Mouse (Mus musculus): ENCODE measurements around the gene Stub1. TPM values are rescaled to one million over a fixed set of nuclear protein-coding genes. Genes with fewer than 3 reads are reported as not detected.
"Not testable (repeated sequence)": the region's sequence is repeated elsewhere in the genome, so short reads cannot be mapped to it uniquely, and the experiment has no call there.

Gene Stub1
- total RNA-seq, 2 experiments from 2014 or later, result 116 to 134 TPM

DNA sequence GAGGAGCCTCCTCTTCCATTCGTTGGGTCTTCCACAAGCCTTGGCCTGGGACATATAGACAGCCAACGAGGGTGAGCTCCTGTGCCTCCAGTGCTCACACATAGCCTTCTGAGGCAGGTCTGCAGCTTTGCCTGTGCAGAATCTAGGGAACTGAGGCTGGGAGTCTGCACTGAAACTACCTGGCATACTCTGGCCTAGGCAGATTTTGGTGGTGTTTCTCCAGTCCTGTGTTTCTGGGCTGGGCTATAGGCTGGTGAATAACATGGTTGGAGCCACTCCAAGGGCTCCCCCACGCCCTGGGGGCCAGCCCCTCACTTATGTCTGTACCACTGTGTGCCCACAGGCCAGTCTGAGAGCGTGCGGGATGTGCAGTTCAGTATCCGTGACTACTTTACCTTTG lies 7.9 kb downstream of the Stub1 start:
- DNase-seq (ENCODE audit: low spot score in 2 of 2), result no peak

DNA sequence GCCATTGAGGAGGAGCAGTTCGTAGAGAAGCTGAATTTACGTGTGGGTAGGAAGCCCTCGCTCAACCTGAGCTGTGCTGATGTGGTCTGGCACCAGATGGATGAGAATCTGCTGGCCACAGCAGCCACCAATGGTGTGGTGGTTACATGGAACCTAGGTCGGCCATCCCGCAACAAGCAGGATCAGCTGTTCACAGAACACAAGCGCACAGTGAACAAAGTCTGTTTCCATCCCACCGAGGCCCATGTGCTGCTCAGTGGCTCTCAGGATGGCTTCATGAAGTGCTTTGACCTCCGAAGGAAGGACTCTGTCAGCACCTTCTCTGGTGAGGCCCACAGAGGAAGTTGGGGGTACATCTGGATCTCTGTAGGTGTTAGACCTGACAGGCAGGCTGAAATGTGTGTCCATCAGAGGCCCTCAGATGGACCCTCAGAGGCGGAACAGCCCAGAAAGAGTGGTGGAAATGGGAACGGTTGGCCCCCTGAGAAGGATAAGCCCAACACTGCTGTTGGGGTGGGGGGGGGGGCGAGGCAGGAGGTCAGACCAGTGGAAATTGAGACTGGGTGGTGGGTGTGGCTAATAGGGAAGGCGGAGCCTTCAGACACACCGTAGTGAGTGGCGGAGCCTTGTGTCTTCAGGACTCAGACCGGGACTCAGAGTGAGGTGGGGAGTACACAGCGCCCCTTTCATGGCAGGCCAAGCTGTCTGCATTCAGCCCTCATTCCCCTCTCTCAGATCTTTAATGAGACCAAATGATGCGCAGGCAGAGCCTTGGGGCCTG lies 8.7 kb downstream of the Stub1 start:
- DNase-seq (ENCODE audit: low spot score in 2 of 2), result no peak

DNA sequence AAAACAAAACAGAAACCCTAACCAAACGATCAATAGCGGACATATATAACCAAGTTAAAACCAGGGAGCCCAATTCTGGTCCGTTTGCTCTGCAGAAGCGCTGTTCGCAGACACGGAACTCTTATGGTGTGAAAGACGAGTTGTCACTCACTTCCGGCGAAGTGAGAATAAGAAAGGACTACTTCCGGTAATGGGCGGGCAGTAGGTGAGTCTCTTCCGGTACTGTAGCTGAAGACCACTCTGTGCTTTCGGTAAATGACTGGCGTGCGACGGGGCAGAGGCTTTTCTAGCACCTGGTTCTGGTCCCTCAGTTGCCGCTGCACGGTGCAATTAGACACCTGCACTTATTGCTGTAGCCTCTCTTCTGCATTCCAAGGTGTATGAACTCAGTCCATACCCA lies 9.8 kb downstream of the Stub1 start, which contains the start of gene Wdr24:
Gene Wdr24, plus strand, starts transcription at position 176 of the 400 bp plus-strand sequence.
- peak in 1 of 2 experiments; percentile 65 for DNase-seq (ENCODE audit: low spot score in 2 of 2)

DNA sequence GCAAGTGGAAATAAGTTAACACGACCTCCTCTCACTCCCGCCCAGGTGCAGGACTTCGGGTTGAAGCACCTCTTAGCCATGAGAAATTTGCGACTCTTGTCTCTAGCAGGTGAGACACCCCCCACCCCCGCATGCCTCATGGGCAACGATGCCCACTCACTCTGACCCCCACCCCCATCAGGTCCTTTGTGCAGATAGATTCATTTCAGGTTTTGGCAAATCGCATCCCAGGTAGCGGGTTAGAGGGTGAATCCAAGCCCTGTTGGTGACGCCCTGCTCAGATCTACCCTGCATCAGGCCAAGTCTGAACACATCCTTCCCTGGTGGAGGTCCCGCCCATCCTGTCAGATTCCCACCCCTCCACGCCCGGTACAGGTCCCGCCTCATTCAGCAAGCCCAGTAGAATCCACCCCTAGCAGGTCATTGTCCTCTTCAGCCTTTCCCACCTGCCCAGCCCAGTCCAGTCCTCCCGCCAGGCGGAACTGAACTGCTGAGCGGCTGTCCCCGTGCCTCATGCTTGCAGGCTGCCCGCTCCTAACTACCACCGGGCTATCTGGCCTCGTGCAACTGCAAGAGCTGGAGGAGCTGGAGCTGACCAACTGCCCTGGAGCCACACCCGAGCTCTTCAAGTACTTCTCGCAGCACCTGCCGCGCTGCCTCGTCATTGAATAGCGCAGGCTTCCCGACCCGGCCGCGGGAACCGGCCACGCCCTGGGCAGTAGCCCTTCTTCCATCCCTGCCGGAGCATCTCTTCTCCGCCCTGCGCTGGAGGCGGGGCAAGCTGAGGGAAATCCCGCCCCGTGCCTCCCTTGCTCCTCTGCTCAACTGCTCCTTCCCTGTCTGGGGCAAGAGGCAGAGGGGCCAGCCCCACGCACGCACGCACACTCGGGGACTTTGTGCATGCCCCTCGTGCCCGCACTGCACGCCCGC lies 14.1 kb downstream of the Stub1 start:
- no peak for DNase-seq (ENCODE audit: low spot score in 2 of 2)

DNA sequence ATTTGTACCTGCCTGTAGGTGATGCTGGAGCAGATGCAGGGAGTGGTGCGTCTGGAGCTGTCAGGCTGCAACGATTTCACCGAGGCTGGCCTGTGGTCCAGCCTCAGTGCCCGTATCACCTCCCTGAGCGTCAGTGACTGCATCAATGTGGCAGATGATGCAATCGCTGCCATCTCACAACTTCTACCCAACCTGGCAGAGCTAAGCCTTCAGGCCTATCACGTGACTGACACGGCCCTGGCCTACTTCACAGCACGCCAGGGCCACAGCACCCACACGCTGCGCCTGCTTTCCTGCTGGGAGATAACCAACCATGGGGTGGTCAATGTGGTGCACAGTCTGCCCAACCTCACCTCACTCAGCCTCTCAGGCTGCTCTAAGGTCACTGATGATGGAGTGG lies 15.5 kb downstream of the Stub1 start:
- DNase-seq (ENCODE audit: low spot score in 2 of 2), result no peak

DNA sequence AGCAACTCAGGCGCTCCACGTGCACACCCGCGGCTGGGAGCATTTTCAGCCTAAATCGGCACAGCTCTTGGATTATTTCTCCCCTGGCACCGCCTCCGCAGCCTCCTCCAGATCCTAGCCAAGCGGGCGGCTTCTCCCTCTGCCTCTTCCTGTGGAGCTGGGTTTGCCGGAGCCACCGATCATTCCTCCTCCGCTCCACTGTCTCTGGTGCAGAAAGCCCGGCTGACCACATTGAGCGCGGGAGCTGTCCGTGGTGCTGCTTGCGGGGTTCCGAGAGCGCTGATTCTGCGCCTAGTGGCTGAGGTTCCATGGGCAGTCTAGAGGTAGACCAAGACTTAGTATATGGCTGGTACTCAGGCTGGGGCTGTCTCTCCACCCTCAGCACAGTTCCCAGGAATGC lies 19.7 kb downstream of the Stub1 start:
- peak; percentile 81 to 90 for DNase-seq (ENCODE audit: low spot score in 2 of 2)

DNA sequence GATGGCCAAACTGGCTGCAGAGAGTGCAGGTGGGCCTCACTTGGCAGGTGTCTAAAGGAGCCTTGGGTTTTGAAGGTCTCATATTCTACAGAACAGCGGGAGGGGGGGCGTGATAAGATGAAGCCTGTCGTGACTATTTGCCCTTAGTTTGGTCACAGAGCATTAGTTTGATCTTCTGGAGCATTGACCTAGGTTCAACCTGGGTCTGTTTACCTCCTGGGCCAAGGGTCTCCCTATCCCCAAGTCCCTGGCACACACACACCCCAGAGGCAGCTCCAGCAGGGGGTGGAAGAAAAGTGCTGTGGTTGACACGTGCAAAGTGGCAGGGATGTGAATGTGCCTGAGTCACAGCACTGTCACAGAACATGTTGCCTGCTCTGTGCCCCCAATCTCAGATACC lies 22.3 kb downstream of the Stub1 start:
- no peak for DNase-seq (ENCODE audit: low spot score in 2 of 2)

DNA sequence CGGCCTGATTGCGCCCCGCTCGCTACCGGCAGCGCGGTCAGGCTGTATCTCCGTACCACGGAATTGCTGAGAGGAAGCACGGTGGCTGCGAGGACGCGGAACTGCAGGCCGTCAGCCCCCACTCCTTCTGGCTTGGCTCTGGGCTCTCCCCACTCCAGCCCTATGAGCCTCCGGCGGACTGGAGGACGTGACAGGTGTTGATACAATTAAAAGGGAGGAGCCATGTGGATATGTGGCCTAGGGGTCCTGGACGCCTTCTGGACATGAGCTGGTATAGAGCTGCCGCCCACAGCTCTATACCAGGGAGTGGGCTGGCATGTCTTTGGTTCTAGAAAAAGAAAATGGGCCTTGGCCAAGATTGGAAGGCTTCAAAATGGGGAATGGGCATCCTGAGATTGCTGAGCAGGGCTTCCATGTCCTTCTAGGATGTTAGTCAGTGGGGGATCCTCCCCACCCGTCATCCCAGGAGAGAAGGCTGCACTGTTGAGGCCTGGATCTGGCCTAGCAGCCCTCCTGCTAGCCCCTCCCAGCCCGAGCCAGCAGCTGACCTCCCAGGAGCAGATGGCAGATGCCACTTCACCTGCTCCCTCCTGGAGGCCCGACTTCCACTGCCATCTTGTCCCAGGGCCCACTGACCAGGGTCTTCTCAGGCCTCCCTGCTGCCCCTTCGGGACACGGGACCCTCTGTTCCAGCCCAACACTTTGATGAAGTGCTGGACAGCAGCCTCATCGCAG lies 23.4 kb downstream of the Stub1 start:
- no peak for DNase-seq (ENCODE audit: low spot score in 2 of 2)

DNA sequence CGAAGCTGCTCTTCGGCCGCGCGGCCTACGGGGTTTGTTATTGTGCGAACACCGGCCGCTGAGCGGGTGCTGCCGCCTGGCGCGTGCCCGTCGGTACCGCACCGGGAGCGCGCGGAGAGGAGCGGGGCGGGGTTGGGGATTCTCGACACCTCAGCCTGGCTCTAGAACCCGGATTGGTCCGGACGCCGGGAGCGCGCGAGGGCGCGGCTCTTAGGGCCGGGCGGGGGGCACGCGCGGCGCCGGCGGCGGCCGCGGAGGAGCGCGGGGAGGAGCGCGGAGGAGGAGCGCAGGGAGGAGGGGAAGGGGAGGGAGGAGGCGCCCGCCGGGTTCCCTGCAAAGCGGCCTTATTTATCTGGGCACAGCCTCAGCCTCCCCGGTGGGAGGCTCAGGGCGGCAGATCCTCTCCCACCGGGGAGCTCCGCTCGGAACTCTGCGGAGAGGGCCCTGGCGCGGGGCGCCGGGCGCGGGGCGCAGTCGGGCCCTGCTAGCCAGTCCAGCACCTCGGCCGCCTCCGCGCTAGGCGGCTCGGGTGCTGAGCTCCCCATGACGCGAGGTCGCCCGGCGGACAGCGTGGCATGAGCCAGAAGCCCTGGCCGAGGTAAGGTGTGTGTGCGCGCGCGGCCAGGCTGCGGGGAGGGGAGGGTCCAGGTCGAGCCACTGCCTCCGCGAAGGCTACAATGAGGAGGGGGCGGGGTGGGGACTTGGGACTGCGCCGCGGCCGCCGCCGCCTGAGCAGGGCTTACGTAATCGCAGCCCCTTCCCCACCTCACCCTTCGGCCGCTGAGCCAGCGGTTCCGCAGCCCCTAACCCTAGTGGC lies 24.2 kb downstream of the Stub1 start, which contains the start of gene Fbxl16:
Gene Fbxl16, plus strand, starts transcription at position 297 of the 817 bp plus-strand sequence.
- peak in 1 of 2 experiments; percentile 58 for DNase-seq (ENCODE audit: low spot score in 2 of 2)

DNA sequence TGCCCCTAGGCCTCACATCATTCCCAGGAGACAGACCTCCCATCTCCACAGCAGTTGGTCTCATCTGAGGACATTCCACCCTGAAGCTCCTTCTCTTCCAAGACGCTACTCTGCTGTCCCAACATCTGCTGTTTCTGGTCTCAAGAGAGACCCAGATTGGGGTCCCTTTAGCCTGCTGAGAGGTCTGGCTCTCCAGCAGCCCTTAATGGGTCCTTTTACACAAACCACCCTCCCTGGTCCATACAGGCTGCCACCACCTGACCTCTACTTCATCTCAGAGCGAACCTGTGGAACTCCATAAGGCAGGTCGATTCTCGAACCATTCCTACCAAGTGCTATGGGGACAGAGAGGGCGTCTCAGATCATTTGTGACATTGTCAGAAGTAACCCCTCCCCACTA lies 25.2 kb downstream of the Stub1 start:
- DNase-seq (ENCODE audit: low spot score in 2 of 2), result no peak

DNA sequence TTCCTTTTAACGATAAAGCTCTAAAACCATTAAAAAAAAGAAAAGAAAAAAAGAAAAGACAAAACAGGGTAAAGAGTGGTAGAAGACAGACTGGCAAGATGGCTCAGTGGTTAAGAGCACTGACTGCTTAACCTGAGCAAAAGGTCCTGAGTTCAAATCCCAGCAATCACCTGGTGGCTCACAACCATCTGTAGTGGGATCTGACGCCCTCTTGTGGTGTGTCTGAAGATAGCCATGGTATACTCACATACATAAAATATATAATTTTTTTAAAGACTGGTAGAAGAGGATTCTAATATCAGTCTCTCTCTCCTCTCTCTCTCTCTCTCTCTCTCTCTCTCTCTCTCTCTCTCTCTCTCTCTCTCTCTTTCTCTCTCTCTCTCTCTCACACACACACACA lies 25.8 kb downstream of the Stub1 start:
- DNase-seq (ENCODE audit: low spot score in 2 of 2), result not testable (repeated sequence)

DNA sequence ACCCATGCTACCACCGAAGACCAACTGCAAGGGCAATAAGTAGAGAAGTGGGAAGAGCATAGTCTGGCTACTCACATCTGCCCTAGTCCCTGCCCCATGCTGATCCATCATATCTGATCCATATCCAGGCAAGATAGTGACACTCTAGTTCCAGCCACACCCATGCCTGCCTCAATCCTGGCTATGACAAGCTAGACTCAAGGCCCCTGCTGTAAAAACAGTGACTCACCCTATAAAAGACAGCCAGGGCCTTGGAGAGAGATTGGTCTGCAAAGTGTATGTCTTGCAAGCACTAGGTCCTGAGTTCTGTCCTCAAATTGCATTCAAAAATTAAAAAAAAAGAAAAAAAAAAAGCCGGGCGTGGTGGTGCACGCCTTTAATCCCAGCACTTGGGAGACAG lies 26.7 kb downstream of the Stub1 start:
- DNase-seq (ENCODE audit: low spot score in 2 of 2), result no peak

DNA sequence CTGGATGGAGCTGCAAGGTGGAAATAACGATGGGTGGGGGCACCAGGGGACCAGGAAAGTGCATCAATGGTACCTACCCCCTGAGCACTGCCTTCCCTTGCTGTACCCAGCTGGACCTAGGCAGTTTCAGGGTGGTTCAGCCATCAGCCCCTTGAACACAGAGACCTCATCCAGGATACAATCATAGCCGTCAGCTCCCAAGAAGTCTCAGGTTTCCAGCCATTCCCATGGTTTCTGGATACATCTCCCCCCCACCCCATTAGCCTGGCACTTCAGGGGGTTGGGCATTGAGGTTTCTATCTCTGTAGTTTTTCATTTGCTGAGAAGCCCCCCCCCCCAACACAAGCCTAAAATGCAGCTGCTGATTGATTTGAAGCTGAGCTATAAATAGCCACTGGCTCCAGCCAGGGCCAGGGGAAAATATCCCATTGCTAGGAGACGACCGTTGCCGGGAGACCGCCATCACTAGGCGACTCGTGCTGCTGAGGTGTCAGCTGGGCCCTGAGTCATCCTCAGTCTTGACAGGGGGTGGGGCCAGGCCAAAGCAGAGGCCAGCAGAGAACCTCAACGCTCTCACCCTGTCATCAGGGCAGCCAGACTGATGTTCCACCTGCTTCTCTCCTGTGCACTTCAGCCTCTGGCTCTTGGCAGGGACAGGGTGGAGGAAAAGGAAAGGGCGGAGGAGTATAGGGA lies 30.2 kb downstream of the Stub1 start:
- no peak for DNase-seq (ENCODE audit: low spot score in 2 of 2)

DNA sequence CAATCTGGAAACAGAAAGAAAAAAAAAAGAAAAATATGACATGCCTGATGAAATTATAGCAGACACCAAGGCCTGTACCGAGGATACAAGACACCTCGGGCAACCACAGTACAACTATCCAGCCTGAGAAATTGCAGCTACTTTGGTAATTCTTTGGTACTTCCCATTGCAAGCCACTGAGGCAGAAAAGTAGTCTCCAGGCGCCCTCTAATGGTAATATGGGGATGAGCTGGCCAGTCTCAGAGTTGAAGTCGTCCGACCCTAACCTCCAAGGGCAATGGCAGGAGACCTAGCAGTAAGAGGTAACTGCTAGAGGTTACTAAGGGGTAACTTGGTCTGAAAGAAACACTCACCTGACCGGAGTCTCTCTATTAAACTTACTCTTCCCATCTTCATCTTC lies 32.2 kb downstream of the Stub1 start:
- no peak for DNase-seq (ENCODE audit: low spot score in 2 of 2)

DNA sequence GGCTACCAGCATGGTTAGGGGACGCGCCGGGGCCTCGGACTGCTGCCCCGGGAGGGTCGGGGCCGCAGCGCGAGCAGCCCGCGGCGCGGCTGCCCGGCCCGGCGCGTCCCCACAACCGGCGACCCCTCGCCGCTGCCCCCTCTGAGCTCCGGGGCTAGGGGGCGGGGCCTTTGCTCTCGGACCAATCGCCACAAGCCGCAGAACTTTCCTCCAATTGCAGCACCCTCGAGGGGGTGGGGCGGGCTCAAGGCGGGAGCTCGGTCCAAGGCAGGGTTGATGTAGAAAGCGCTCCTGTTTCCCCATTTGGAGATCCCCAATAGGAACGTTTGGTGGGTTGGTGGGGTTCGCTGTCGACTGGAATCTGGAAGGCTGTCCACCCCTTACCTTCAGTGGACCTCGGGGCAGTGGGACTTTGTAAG lies 36.2 kb downstream of the Stub1 start, which contains the start of gene Metrn:
Gene Metrn, minus strand, starts transcription at position 186 of the 419 bp plus-strand sequence.
- DNase-seq (ENCODE audit: low spot score in 2 of 2), result peak; percentile 84 to 90

DNA sequence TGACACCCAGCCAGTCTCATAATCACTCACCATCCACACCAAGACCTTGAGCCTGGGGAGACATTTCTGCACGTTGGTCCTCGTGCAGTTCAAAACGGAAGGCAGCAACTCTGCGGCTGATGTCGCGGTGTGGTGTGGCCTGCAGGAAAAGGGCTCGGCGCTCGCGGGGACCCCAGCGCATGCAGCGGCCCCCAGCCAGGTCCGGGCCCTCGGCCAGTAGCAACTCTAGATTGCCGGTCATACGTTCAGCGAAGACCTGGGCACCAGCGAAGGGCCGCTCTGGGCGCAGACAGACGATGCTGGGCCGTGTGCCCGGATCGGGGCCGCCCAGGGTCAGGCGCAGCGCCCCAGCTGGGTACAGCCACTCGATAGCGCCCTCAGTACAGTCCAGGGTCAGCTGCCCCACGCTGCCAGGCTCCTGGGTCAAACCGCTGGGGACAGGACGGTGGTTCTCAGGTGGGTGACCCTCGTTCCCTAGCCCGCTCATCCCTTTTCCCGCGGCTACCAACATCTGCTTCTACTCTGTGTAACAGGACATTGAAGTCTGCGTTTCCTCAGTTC lies 36.9 kb downstream of the Stub1 start:
- peak in 1 of 2 experiments; percentile 41 for DNase-seq (ENCODE audit: low spot score in 2 of 2)

DNA sequence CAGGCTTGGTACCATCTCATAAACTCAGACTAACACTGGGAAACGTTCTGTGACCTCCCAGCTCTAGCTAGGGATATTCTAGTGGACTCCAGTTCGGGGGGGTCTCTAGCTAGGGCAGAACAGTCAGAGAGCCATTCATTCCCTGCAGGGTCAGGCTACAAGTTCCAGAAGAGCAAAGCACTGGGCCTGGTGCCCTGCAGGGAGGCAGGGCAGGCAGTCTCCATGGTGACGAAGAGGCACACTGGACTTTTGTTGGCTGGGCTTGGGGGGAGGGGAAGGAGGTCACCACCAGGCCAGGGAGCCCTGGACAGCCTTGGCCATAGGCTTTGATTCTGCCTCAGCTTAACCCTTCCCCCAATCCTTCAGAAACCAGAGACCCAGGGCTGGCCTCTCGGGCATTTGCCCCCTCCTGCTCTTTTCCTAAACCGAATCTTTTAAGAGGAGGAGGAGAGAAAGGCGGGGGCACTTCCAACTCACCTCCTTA lies 37.6 kb downstream of the Stub1 start, which contains the start of gene AC134908.4:
Gene AC134908.4, minus strand, starts transcription at position 51 of the 484 bp plus-strand sequence.
- no peak for DNase-seq (ENCODE audit: low spot score in 2 of 2)

DNA sequence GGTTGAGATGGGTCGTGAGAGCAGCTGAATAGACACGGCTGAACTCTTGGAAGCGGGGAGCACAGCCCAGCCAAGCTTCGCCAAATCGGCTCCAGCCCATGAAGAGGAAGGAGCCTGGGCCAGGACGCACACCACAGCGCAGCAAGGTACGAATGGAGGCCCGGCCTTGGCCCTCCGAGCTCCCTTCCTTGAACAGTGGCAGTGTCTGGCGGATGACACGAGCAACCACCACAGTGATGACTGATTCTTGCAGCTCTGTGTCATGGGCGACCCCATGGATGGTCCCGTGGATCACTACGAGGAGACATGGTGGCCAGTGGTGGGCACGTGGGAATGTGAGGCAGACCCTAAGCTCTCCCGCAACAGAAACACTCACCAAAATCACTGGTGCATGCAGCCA lies 38.2 kb downstream of the Stub1 start:
- no peak for DNase-seq (ENCODE audit: low spot score in 2 of 2)

DNA sequence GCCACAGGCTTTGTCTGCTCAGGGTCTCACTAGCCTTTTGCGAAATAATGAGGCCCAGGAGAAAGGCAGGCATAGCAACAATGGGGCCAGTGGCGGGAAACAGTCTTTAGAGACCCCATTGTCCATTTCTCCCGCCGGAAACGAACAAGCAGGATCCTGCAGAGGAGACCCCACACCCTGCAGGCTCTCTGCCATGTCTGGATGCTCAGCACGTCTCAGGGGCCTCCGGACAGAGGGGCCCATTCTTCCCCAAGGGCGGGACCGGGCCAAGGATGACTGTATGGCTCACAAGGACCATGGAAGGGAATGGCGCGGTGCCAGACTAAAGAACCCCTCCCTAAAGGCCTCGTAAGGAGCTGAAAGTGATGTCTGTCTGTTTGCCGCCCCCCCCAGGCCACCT lies 39.0 kb downstream of the Stub1 start:
- DNase-seq (ENCODE audit: low spot score in 2 of 2), result no peak
